Mouse (Mus musculus) CH12.LX (cell line): ENCODE measurements around the gene Tbccd1. TPM values are rescaled to one million over a fixed set of nuclear protein-coding genes. Genes with fewer than 3 reads are reported as not detected.
A peak's percentile ranks its signal among the peaks of the same experiment; 100 is the strongest.

Experiments used
- DNase-seq: peaks from one replicate; pipeline ENCODE4 v3.0.0-alpha.2; 2013; ENCODE audit errors: extremely low read depth
- H3K27ac ChIP-seq: 2 replicates; pipeline ENCODE4 v1.5.1; 2012; ENCODE audit warnings: low read depth, mild to moderate bottlenecking, control low read depth, moderate library complexity; ENCODE audit not compliant: insufficient read depth
- H3K27me3 ChIP-seq: replicated peaks from 2 replicates; pipeline ENCODE3; 2012; ENCODE audit warnings: inconsistent platforms
- H3K36me3 ChIP-seq, 2 experiments: replicated peaks in 1 of 2; 2 replicates each; pipeline versions ENCODE3 to v1.6.1; 2012; ENCODE audit warnings: inconsistent platforms in 1 of 2, low read length in 1 of 2, mild to moderate bottlenecking in 1 of 2, mixed read lengths in 1 of 2, moderate library complexity in 1 of 2; ENCODE audit not compliant: control insufficient read depth in 1 of 2, insufficient read depth in 1 of 2
- H3K4me1 ChIP-seq, 2 experiments: 2 replicates each; pipeline ENCODE4 v1.6.1; 2012; ENCODE audit warnings: inconsistent platforms in 1 of 2, moderate library complexity in 1 of 2; ENCODE audit not compliant: insufficient read depth in 2 of 2, control insufficient read depth in 1 of 2
- H3K4me2 ChIP-seq: 2 replicates; pipeline ENCODE4 v1.6.1; 2012; ENCODE audit warnings: low read depth, mild to moderate bottlenecking, control low read depth; ENCODE audit not compliant: poor library complexity, insufficient read depth, severe bottlenecking
- H3K4me3 ChIP-seq, 3 experiments: fragments of 150-350 bp in 1 of 3; sonication (generic) in 1 of 3; replicated peaks in 1 of 3; 2 replicates each; pipeline versions ENCODE3 to v1.5.1; 2011 to 2012; ENCODE audit warnings: low read depth in 2 of 3, low read length in 2 of 3, mild to moderate bottlenecking in 2 of 3, moderate library complexity in 2 of 3, control low read depth in 1 of 3, improper control_type of control experiment in 1 of 3, inconsistent platforms in 1 of 3, mixed read lengths in 1 of 3; ENCODE audit not compliant: poor library complexity in 1 of 3
- H3K79me2 ChIP-seq: replicated peaks from 2 replicates; pipeline ENCODE4 v1.6.1; 2012; ENCODE audit warnings: mild to moderate bottlenecking, moderate library complexity; ENCODE audit not compliant: control insufficient read depth, poor library complexity, insufficient read depth, severe bottlenecking; ENCODE audit errors: extremely low read depth
- H3K9ac ChIP-seq: 2 replicates; pipeline ENCODE4 v1.6.1; 2012; ENCODE audit warnings: low read depth, mild to moderate bottlenecking, control low read depth, moderate library complexity; ENCODE audit not compliant: insufficient read depth
- H3K9me3 ChIP-seq: replicated peaks from 2 replicates; pipeline ENCODE3; 2012; ENCODE audit warnings: low read length, inconsistent platforms, mixed read lengths
- CTCF ChIP-seq, 2 experiments: IDR thresholded peaks in 1 of 2; conservative IDR thresholded peaks in 1 of 2; 2 replicates each; pipeline ENCODE4 v1.5.1; 2011 to 2012; ENCODE audit warnings: low read depth in 2 of 2, low read length in 2 of 2, improper control_type of control experiment in 1 of 2, inconsistent platforms in 1 of 2, mild to moderate bottlenecking in 1 of 2, moderate library complexity in 1 of 2
- E2F4 ChIP-seq: IDR thresholded peaks from 2 replicates; pipeline ENCODE4 v1.6.1; 2011; ENCODE audit warnings: low read depth, low read length, improper control_type of control experiment; ENCODE audit not compliant: insufficient replicate concordance
- ELF1 ChIP-seq: IDR thresholded peaks from 2 replicates; pipeline ENCODE4 v1.6.1; 2014; ENCODE audit warnings: low read depth, mild to moderate bottlenecking, inconsistent platforms, low read length, improper control_type of control experiment
- EP300 ChIP-seq: IDR thresholded peaks from 2 replicates; pipeline ENCODE4 v1.6.1; 2011; ENCODE audit warnings: low read length, improper control_type of control experiment
- GABPA ChIP-seq: IDR thresholded peaks from 2 replicates; pipeline ENCODE4 v1.6.1; 2012; ENCODE audit warnings: low read depth, low read length, improper control_type of control experiment, inconsistent platforms; ENCODE audit not compliant: insufficient replicate concordance
- IRF4 ChIP-seq: IDR thresholded peaks from 2 replicates; pipeline ENCODE4 v1.6.1; 2014; ENCODE audit warnings: low read depth, mild to moderate bottlenecking, inconsistent platforms, low read length, improper control_type of control experiment
- JUN ChIP-seq: IDR thresholded peaks from 2 replicates; pipeline ENCODE4 v1.6.1; 2011; ENCODE audit warnings: low read depth, mild to moderate bottlenecking, low read length, improper control_type of control experiment, moderate library complexity; ENCODE audit not compliant: insufficient read depth
- MAFK ChIP-seq: IDR thresholded peaks from 2 replicates; pipeline ENCODE4 v1.6.1; 2011; ENCODE audit warnings: low read length, improper control_type of control experiment; ENCODE audit not compliant: insufficient replicate concordance
- NRF1 ChIP-seq: IDR thresholded peaks from 2 replicates; pipeline ENCODE4 v1.6.1; 2014; ENCODE audit warnings: low read depth, mild to moderate bottlenecking, inconsistent platforms, low read length, improper control_type of control experiment, moderate library complexity
- POLR2A ChIP-seq: IDR thresholded peaks from 2 replicates; pipeline ENCODE4 v1.6.1; 2011; ENCODE audit warnings: low read depth, mild to moderate bottlenecking, improper control_type of control experiment, low read length
- RAD21 ChIP-seq: IDR thresholded peaks from 2 replicates; pipeline ENCODE4 v1.6.1; 2011; ENCODE audit warnings: low read depth, mild to moderate bottlenecking, low read length, improper control_type of control experiment, moderate library complexity
- SIN3A ChIP-seq: IDR thresholded peaks from 2 replicates; pipeline ENCODE4 v1.6.1; 2012; ENCODE audit warnings: low read length, improper control_type of control experiment, inconsistent platforms
- SMC3 ChIP-seq: IDR thresholded peaks from 2 replicates; pipeline ENCODE4 v1.6.1; 2011; ENCODE audit warnings: low read depth, low read length, improper control_type of control experiment
- TCF12 ChIP-seq: IDR thresholded peaks from 2 replicates; pipeline ENCODE4 v1.6.1; 2014; ENCODE audit warnings: low read depth, mild to moderate bottlenecking, inconsistent platforms, low read length, improper control_type of control experiment
- UBTF ChIP-seq: IDR thresholded peaks from 2 replicates; pipeline ENCODE4 v1.6.1; 2012; ENCODE audit warnings: low read depth, mild to moderate bottlenecking, inconsistent platforms, low read length, improper control_type of control experiment, moderate library complexity
- USF2 ChIP-seq: conservative IDR thresholded peaks from 2 replicates; pipeline ENCODE4 v1.6.1; 2011; ENCODE audit warnings: low read depth, low read length, improper control_type of control experiment
- ZKSCAN1 ChIP-seq: IDR thresholded peaks from 2 replicates; pipeline ENCODE4 v1.6.1; 2012; ENCODE audit warnings: low read depth, inconsistent platforms, low read length, improper control_type of control experiment, borderline replicate concordance
- ZMIZ1 ChIP-seq: IDR thresholded peaks from 2 replicates; pipeline ENCODE4 v1.6.1; 2012; ENCODE audit warnings: low read depth, mild to moderate bottlenecking, inconsistent platforms, low read length, improper control_type of control experiment
- ZNF384 ChIP-seq: IDR thresholded peaks from 2 replicates; pipeline ENCODE4 v1.6.1; 2012; ENCODE audit warnings: low read depth, low read length, improper control_type of control experiment, inconsistent platforms
- dilution Hi-C: fragments of 300-500 bp; cut with MboI; formaldehyde crosslinking; loops from 2 replicates; pipeline ENCODE4 v1.14.3; 2020; ENCODE audit warnings: low sequenced_read_pairs; ENCODE audit not compliant: extremely low pct_unique_long_range_greater_than_20kb, extremely low pct_ligation_motif_present
- in situ Hi-C: fragments of 300-500 bp; cut with MboI; formaldehyde crosslinking; loops from 3 replicates; pipeline ENCODE4 v1.14.3; 2019; ENCODE audit warnings: low sequenced_read_pairs, low pct_ligation_motif_present, low pct_unique_long_range_greater_than_20kb, mixed read lengths
- polyA plus RNA-seq: library from polyadenylated mRNA; unstranded; fragments of >175 nt; gene quantifications from 2 replicates; pipeline ENCODE4 v1.2.1, GENCODE M21; 2012; ENCODE audit warnings: low read depth; ENCODE audit not compliant: insufficient read length
- total RNA-seq, 2 experiments: library from RNA; depleted of rRNA; stranded (reverse); fragments of 300-350 nt in 1 of 2; fragments of >200 nt in 1 of 2; gene quantifications; 2 replicates each; pipeline ENCODE4 v1.2.3; 2012 to 2014

Gene Tbccd1
- total and polyA plus RNA-seq, 3 experiments, result 15.1 to 19.9 (median 16.6) TPM

DNA sequence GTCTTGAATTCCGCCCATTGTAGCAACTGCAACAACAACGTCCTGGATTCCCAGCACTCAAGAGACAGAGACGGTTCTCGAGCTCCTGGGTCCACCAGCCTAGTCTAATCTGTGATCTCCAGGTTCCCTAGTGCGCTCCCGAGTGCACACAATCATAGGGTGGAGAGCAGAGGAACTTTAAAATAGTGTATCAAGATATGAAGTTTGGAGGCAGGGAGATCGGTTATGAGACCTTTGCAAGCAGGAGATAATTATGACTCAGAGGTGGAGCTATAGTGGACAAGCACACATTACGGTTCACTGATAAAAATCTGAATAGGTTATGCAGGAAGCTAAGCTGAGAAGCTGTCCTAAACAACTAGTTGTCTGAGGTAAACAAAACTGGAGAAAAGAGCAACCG lies 696 bp downstream of the Tbccd1 start:
- dilution Hi-C loops (no loop called here), in situ Hi-C loops (no loop called here)
- H3K79me2 ChIP-seq, result peaks cover 28% of the 10 kb centered on the region
- DNase-seq, result no peak
- TF ChIP-seq ZMIZ1 (no peak), POLR2A (no peak), UBTF (no peak), CTCF (conservative IDR thresholded peaks at IDR 0.05 in 1 of 2, IDR thresholded peaks at IDR 0.05 in 1 of 2; ENCODE audit: low read depth in 2 of 2, low read length in 2 of 2) (no peak), IRF4 (no peak), USF2 (no peak), SMC3 (no peak), E2F4 (no peak), JUN (no peak), EP300 (no peak), TCF12 (no peak), ZKSCAN1 (no peak), GABPA (no peak)
- H3K4me2 ChIP-seq, result peak overlapping the region; percentile 100
- no peak overlapping the region for H3K27ac ChIP-seq
- H3K9ac ChIP-seq, result peak overlapping the region; percentile 87
- no peaks in the 10 kb centered on the region for H3K9me3 ChIP-seq
- H3K4me1 ChIP-seq, result peaks cover 6 to 39% of the 10 kb centered on the region in 2 experiments
- no peaks in the 10 kb centered on the region for H3K27me3 ChIP-seq
- H3K4me3 ChIP-seq, result peak overlapping the region; percentile 85 to 97 (median 87)
- H3K36me3 ChIP-seq, result peaks cover 0 to 45% of the 10 kb centered on the region in 2 experiments

DNA sequence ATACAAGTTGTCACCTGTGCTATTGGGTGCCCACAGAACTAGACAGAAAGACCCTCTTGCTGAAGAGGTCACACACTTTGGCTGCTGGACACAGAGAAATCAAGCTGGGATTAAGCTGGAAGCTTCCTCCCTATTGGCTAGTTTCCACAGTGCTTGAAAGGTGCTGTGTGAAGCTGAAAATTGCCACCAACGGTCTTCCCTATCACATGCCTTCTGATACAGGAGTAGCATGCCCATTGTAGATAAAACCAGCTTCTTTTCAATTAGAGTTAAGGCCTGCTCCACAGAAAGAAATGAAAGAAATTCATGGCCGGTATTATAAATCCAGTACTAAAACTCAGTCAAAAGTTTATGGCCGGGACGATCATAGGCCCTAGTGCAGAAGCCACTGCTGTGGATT lies 4.8 kb downstream of the Tbccd1 start:
- TF ChIP-seq SIN3A (no peak), ZNF384 (no peak), JUN (no peak), ZMIZ1 (no peak)
- TF ChIP-seq, all 38 proteins: peak for 0

GRCm38 (mm10) chr16:22848331-22848730 lies 9.1 kb downstream of the Tbccd1 start:
- Histone ChIP-seq H3K36me3 (peaks cover 0 to 64% of the 10 kb centered on the region in 2 experiments), H3K9ac (no peak overlapping the region)
- dilution Hi-C loops, result no loop called here

More for the DNA sequence above, 4.8 kb downstream of the Tbccd1 start:
- in situ Hi-C loops (no loop called here), dilution Hi-C loops (no loop called here)
- Histone ChIP-seq H3K4me2 (no peak overlapping the region), H3K27ac (no peak overlapping the region), H3K27me3 (no peaks in the 10 kb centered on the region), H3K36me3 (peaks cover 0 to 50% of the 10 kb centered on the region in 2 experiments), H3K9me3 (no peaks in the 10 kb centered on the region), H3K4me3 (no peak overlapping the region), H3K4me1 (peaks cover 2 to 16% of the 10 kb centered on the region in 2 experiments; a peak in 3 of 4 replicates), H3K9ac (no peak overlapping the region), H3K79me2 (peaks cover 8% of the 10 kb centered on the region)
- DNase-seq, result no peak

More at GRCm38 (mm10) chr16:22848331-22848730, 9.1 kb downstream of the Tbccd1 start:
- H3K4me1 ChIP-seq, result no peaks in the 10 kb centered on the region
- DNase-seq, result no peak
- no peak overlapping the region for H3K27ac ChIP-seq
- in situ Hi-C loops, result no loop called here
- H3K9me3 ChIP-seq, result no peaks in the 10 kb centered on the region
- TF ChIP-seq TCF12, result no peak
- no peak for TF ChIP-seq NRF1
- no peak for TF ChIP-seq RAD21
- no peak for TF ChIP-seq ZNF384
- TF ChIP-seq MAFK, result no peak
- no peak for TF ChIP-seq ZKSCAN1
- TF ChIP-seq IRF4, result no peak
- TF ChIP-seq ELF1, result no peak
- H3K27me3 ChIP-seq, result no peaks in the 10 kb centered on the region
- H3K4me3 ChIP-seq, result no peak overlapping the region
- no peaks in the 10 kb centered on the region for H3K79me2 ChIP-seq
- no peak overlapping the region for H3K4me2 ChIP-seq
